In genomic region chr6:55040031-55040430, GRCm38 (mm10) we compare ENCODE assay signal across 17 mouse cellular contexts. TPM values are rescaled to one million over a fixed set of nuclear protein-coding genes. Genes with fewer than 3 reads are reported as not detected.
DNase-seq lines count a peak whose midpoint lies in the region; ATAC-seq and TF ChIP-seq lines count a peak whose summit lies in the region.
"Had no signal": no experiment of that assay in that cellular context is flagged by ENCODE, and none has a peak within 500 bp of the region (broad histone marks: within the 10 kb centered on the region; RNA-seq: fewer than 3 reads in every experiment).

No protein-coding gene starts in this region.

- no peak for ATAC-seq in heart, embryonic 16.5 days (replicated peaks; ENCODE audit: extremely low read depth, insufficient read depth, low FRiP score)
- ATAC-seq in liver, embryonic 14.5 days (ENCODE audit: insufficient read depth), result no peak
- ATAC-seq: forebrain, embryonic 16.5 days had no signal

- H3K4me3 ChIP-seq in heart, embryonic 16.5 days (ENCODE audit: low read length), result no peak overlapping the region
- peak overlapping the region in 1 of 2 experiments; percentile 99; a peak in 2 of 4 replicates for H3K4me3 ChIP-seq in liver, embryonic 14.5 days (ENCODE audit: insufficient read depth in 1 of 2, low read depth in 2 of 2, low read length in 2 of 2)
- H3K4me3 ChIP-seq: gastrocnemius, adult 2 months had no signal

- no peak overlapping the region for H3K27ac ChIP-seq in heart, embryonic 16.5 days (ENCODE audit: low read length)
- no peak overlapping the region for H3K27ac ChIP-seq in liver, embryonic 14.5 days
- H3K27ac ChIP-seq: gastrocnemius, adult 2 months; hindbrain, embryonic 14.5 days had no signal

- TF ChIP-seq EP300 in liver, embryonic 14.5 days (IDR thresholded peaks at IDR 0.05; ENCODE audit: low read depth), result no peak

- no peak for TF ChIP-seq CTCF in liver, embryonic 14.5 days (IDR thresholded peaks at IDR 0.05; ENCODE audit: low read depth)

- no peak overlapping the region for H3K9ac ChIP-seq in heart, embryonic 16.5 days (ENCODE audit: low read length)
- peak overlapping the region; percentile 13; the same call in 1 of the 2 replicates for H3K9ac ChIP-seq in liver, embryonic 14.5 days (replicated peaks)

- peak overlapping the region; percentile 17; the same call in 1 of the 2 replicates for H3K4me2 ChIP-seq in heart, embryonic 16.5 days (ENCODE audit: low read depth, low read length)
- peak overlapping the region; percentile 89 for H3K4me2 ChIP-seq in liver, embryonic 14.5 days (ENCODE audit: low read depth)

- no peak for DNase-seq in heart, adult 18-20 months
- DNase-seq in 416B (ENCODE audit: low read depth) (peak; percentile 28), ES-CJ7 (ENCODE audit: low read depth, low spot score) (peak; percentile 46)
- DNase-seq in liver, embryonic 14.5 days (ENCODE audit: low read depth in 3 of 3, low spot score in 3 of 3), result no peak
- DNase-seq in thymus, postnatal 25 days, result no peak
- DNase-seq in kidney, postnatal 10 days, result no peak
- DNase-seq: adrenal gland, adult 8-10 months; cerebellum, adult 18-20 months; gastrocnemius, adult 2 months; kidney, adult 11 months; kidney, postnatal 25 days; left cerebral cortex, postnatal 4 days; lung, adult 2 months; lung, postnatal 4 days had no signal

- WGBS in heart, embryonic 16.5 days, result 26% methylated on average over 1 of the region's 1 CpGs
- 60% methylated on average over 1 of the region's 1 CpGs for WGBS in liver, embryonic 14.5 days (ENCODE audit: insufficient replicate concordance)

- H3K27me3 ChIP-seq in heart, embryonic 16.5 days (ENCODE audit: control insufficient read depth, insufficient read depth, low read length), result no peaks in the 10 kb centered on the region
- H3K27me3 ChIP-seq in liver, embryonic 14.5 days (ENCODE audit: control insufficient read depth, insufficient read depth, low read length), result no peaks in the 10 kb centered on the region

- H3K4me1 ChIP-seq in heart, embryonic 16.5 days (ENCODE audit: control insufficient read depth, insufficient read depth, low read length), result peaks cover 13% of the 10 kb centered on the region
- H3K4me1 ChIP-seq in liver, embryonic 14.5 days (replicated peaks; ENCODE audit: control insufficient read depth in 2 of 2, insufficient read depth in 2 of 2, low read length in 1 of 2), result peaks cover 9 to 14% of the 10 kb centered on the region in 2 experiments; a peak in 3 of 4 replicates

- no peaks in the 10 kb centered on the region for H3K9me3 ChIP-seq in heart, embryonic 16.5 days (replicated peaks; ENCODE audit: control insufficient read depth, low read length)
- H3K9me3 ChIP-seq in liver, embryonic 14.5 days (ENCODE audit: control insufficient read depth, low read length), result no peaks in the 10 kb centered on the region

- no peaks in the 10 kb centered on the region for H3K36me3 ChIP-seq in heart, embryonic 16.5 days (ENCODE audit: control insufficient read depth, insufficient read depth)
- H3K36me3 ChIP-seq in liver, embryonic 14.5 days (replicated peaks; ENCODE audit: control insufficient read depth, insufficient read depth, low read depth), result no peaks in the 10 kb centered on the region

RNA-seq across cellular contexts. Expression of gene Gars, which starts 2.2 kb away (rescaled TPM):
- 154 and 159 TPM in 2 replicates for polyA plus RNA-seq in heart, embryonic 16.5 days (2015; fragmentation: Nextera tagmentation; extraction: Ambion mirVana)
- 10 to 100 TPM; 60.8 to 61.1 TPM for total RNA-seq in heart, adult 18-20 months (2021)
- polyA plus RNA-seq in liver, embryonic 14.5 days (2012; rRNA removed), result 29.4 and 50.9 TPM in 2 replicates
- polyA plus RNA-seq in liver, embryonic 14.5 days (2014; fragmentation: Nextera tagmentation; extraction: Ambion mirVana), result 99.3 and 104 TPM in 2 replicates

RNA-seq across cellular contexts. Expression of gene Ggct, which starts 47.3 kb away (rescaled TPM):
- 5.6 and 8.1 TPM in 2 replicates for polyA plus RNA-seq in heart, embryonic 16.5 days (2015; fragmentation: Nextera tagmentation; extraction: Ambion mirVana)
- total RNA-seq in heart, adult 18-20 months (2021), result 10 to 100 TPM; 21.5 to 28.2 TPM
- polyA plus RNA-seq in liver, embryonic 14.5 days (2012; rRNA removed), result 0.31 and 1.1 TPM in 2 replicates
- 4.4 and 6.1 TPM in 2 replicates for polyA plus RNA-seq in liver, embryonic 14.5 days (2014; fragmentation: Nextera tagmentation; extraction: Ambion mirVana)

Comparison
In these comparisons a context has a peak if more than half of its experiments do, and no peak if none do; other contexts are left out.
1. DNase-seq: peak in 416B (single experiment) and ES-CJ7 (single experiment); none in heart, adult 18-20 months (0 of 2), liver, embryonic 14.5 days (0 of 3), thymus, postnatal 25 days (single experiment) and kidney, postnatal 10 days (single experiment).